Mouse (Mus musculus): ENCODE measurements around the gene Ksr1. TPM values are rescaled to one million over a fixed set of nuclear protein-coding genes. Genes with fewer than 3 reads are reported as not detected.
A peak's percentile ranks its signal among the peaks of the same experiment; 100 is the strongest.

Ksr1 gene
- polyA plus RNA-seq, 1 experiment from 2014 or later, result 0.81 TPM

GRCm38 (mm10) chr11:79059062-79059461, 87.1 kb downstream of the Ksr1 start:
- 72% methylated on average over 4 of the region's 4 CpGs for WGBS (ENCODE audit: insufficient replicate concordance)
- no peaks in the 10 kb centered on the region for H3K36me3 ChIP-seq (replicated peaks; ENCODE audit: insufficient read depth, low read length)
- no peak overlapping the region for H3K4me3 ChIP-seq (ENCODE audit: low read depth, low read length)
- H3K27ac ChIP-seq (ENCODE audit: low read depth), result no peak overlapping the region
- H3K27me3 ChIP-seq (ENCODE audit: insufficient read depth, low read length), result no peaks in the 10 kb centered on the region
- H3K4me2 ChIP-seq (ENCODE audit: low read depth, low read length), result no peak overlapping the region
- no peak overlapping the region for H3K9ac ChIP-seq (replicated peaks)
- ATAC-seq (no peak), DNase-seq (no peak)
- H3K4me1 ChIP-seq (ENCODE audit: insufficient read depth), result peaks cover 13% of the 10 kb centered on the region
- TF ChIP-seq CTCF (IDR thresholded peaks at IDR 0.05; ENCODE audit: low read depth) (no peak), EP300 (IDR thresholded peaks at IDR 0.05; ENCODE audit: low read depth) (no peak)
- no peaks in the 10 kb centered on the region for H3K9me3 ChIP-seq (ENCODE audit: low read length)

- Histone ChIP-seq H3K9me3 (ENCODE audit: low read length) (no peaks in the 10 kb centered on the region), H3K4me2 (ENCODE audit: low read depth, low read length) (no peak overlapping the region), H3K4me3 (ENCODE audit: low read depth, low read length) (no peak overlapping the region), H3K4me1 (ENCODE audit: insufficient read depth) (peaks cover 13% of the 10 kb centered on the region), H3K9ac (replicated peaks) (no peak overlapping the region), H3K27ac (ENCODE audit: low read depth) (no peak overlapping the region), H3K36me3 (replicated peaks; ENCODE audit: insufficient read depth, low read length) (no peaks in the 10 kb centered on the region), H3K27me3 (ENCODE audit: insufficient read depth, low read length) (no peaks in the 10 kb centered on the region)
- ATAC-seq (no peak), DNase-seq (no peak)
- no peak for TF ChIP-seq EP300 (IDR thresholded peaks at IDR 0.05; ENCODE audit: low read depth)
- no peak for TF ChIP-seq CTCF (IDR thresholded peaks at IDR 0.05; ENCODE audit: low read depth)
- 79% methylated on average over 6 of the region's 6 CpGs for WGBS (ENCODE audit: insufficient replicate concordance)
These were observed 87.6 kb downstream of the Ksr1 start for GRCm38 (mm10) chr11:79058610-79059009.

- DNase-seq, result no peak
- TF ChIP-seq CTCF (IDR thresholded peaks at IDR 0.05; ENCODE audit: low read depth) (no peak), EP300 (IDR thresholded peaks at IDR 0.05; ENCODE audit: low read depth) (peak; percentile 37; the same call in 1 of the 2 replicates)
- WGBS (ENCODE audit: insufficient replicate concordance), result 44% methylated on average over 4 of the region's 4 CpGs
- ATAC-seq, result peak; percentile 14; the same call in 1 of the 2 replicates
- H3K27me3 ChIP-seq (ENCODE audit: insufficient read depth, low read length), result no peaks in the 10 kb centered on the region
- H3K4me2 ChIP-seq (ENCODE audit: low read depth, low read length), result no peak overlapping the region
- no peak overlapping the region for H3K4me3 ChIP-seq (ENCODE audit: low read depth, low read length)
- H3K9me3 ChIP-seq (ENCODE audit: low read length), result no peaks in the 10 kb centered on the region
- H3K27ac ChIP-seq (ENCODE audit: low read depth), result 0 out of 2 replicates have a peak overlapping the region, but pooled peaks have one; percentile 16
- H3K9ac ChIP-seq (replicated peaks), result no peak overlapping the region
- peaks cover 13% of the 10 kb centered on the region for H3K4me1 ChIP-seq (ENCODE audit: insufficient read depth)
- no peaks in the 10 kb centered on the region for H3K36me3 ChIP-seq (replicated peaks; ENCODE audit: insufficient read depth, low read length)
These were observed 88.4 kb downstream of the Ksr1 start for GRCm38 (mm10) chr11:79057809-79058208.

- H3K4me2 ChIP-seq (ENCODE audit: low read depth, low read length), result no peak overlapping the region
- no peaks in the 10 kb centered on the region for H3K27me3 ChIP-seq (ENCODE audit: insufficient read depth, low read length)
- H3K27ac ChIP-seq (ENCODE audit: low read depth), result no peak overlapping the region
- no peaks in the 10 kb centered on the region for H3K9me3 ChIP-seq (ENCODE audit: low read length)
- DNase-seq, result no peak
- H3K9ac ChIP-seq (replicated peaks), result no peak overlapping the region
- no peak for TF ChIP-seq EP300 (IDR thresholded peaks at IDR 0.05; ENCODE audit: low read depth)
- TF ChIP-seq CTCF (IDR thresholded peaks at IDR 0.05; ENCODE audit: low read depth), result no peak
- no peak overlapping the region for H3K4me3 ChIP-seq (ENCODE audit: low read depth, low read length)
- WGBS (ENCODE audit: insufficient replicate concordance), result 73% methylated on average over 4 of the region's 4 CpGs
- no peak for ATAC-seq
- H3K4me1 ChIP-seq (ENCODE audit: insufficient read depth), result peaks cover 13% of the 10 kb centered on the region
- no peaks in the 10 kb centered on the region for H3K36me3 ChIP-seq (replicated peaks; ENCODE audit: insufficient read depth, low read length)
These were observed 89.3 kb downstream of the Ksr1 start for GRCm38 (mm10) chr11:79056891-79057290.

- Histone ChIP-seq H3K4me1 (ENCODE audit: insufficient read depth) (peaks cover 18% of the 10 kb centered on the region), H3K9me3 (ENCODE audit: low read length) (no peaks in the 10 kb centered on the region), H3K4me2 (ENCODE audit: low read depth, low read length) (no peak overlapping the region), H3K36me3 (replicated peaks; ENCODE audit: insufficient read depth, low read length) (no peaks in the 10 kb centered on the region), H3K27me3 (ENCODE audit: insufficient read depth, low read length) (no peaks in the 10 kb centered on the region), H3K9ac (replicated peaks) (no peak overlapping the region), H3K27ac (ENCODE audit: low read depth) (no peak overlapping the region; the same call in 1 of the 2 replicates), H3K4me3 (ENCODE audit: low read depth, low read length) (no peak overlapping the region)
- ATAC-seq (no peak), DNase-seq (no peak)
- TF ChIP-seq EP300 (IDR thresholded peaks at IDR 0.05; ENCODE audit: low read depth), result no peak
- TF ChIP-seq CTCF (IDR thresholded peaks at IDR 0.05; ENCODE audit: low read depth), result no peak
- WGBS (ENCODE audit: insufficient replicate concordance), result 72% methylated on average over 2 of the region's 2 CpGs
These were observed 90.2 kb downstream of the Ksr1 start for GRCm38 (mm10) chr11:79056027-79056426.

- Histone ChIP-seq H3K9me3 (ENCODE audit: low read length) (no peaks in the 10 kb centered on the region), H3K4me3 (ENCODE audit: low read depth, low read length) (no peak overlapping the region), H3K4me1 (ENCODE audit: insufficient read depth) (peaks cover 22% of the 10 kb centered on the region), H3K36me3 (replicated peaks; ENCODE audit: insufficient read depth, low read length) (no peaks in the 10 kb centered on the region), H3K27ac (ENCODE audit: low read depth) (no peak overlapping the region), H3K9ac (replicated peaks) (no peak overlapping the region), H3K27me3 (ENCODE audit: insufficient read depth, low read length) (no peaks in the 10 kb centered on the region), H3K4me2 (ENCODE audit: low read depth, low read length) (no peak overlapping the region)
- no peak for TF ChIP-seq EP300 (IDR thresholded peaks at IDR 0.05; ENCODE audit: low read depth)
- no peak for TF ChIP-seq CTCF (IDR thresholded peaks at IDR 0.05; ENCODE audit: low read depth)
- ATAC-seq (no peak), DNase-seq (no peak)
- 81% methylated on average over 8 of the region's 8 CpGs for WGBS (ENCODE audit: insufficient replicate concordance)
These were observed 91.0 kb downstream of the Ksr1 start for GRCm38 (mm10) chr11:79055161-79055560.

All from liver, postnatal 0 days (tissue).